Mouse (Mus musculus): ENCODE measurements at regions not wholly inside any gene's neighbourhood (a gene's known extent, or its start where the extent isn't known, plus 50 kb on each side); places are given as distances from the start of the nearest gene placed in this dataset.
A peak's percentile ranks its signal among the peaks of the same experiment; 100 is the strongest.

DNA sequence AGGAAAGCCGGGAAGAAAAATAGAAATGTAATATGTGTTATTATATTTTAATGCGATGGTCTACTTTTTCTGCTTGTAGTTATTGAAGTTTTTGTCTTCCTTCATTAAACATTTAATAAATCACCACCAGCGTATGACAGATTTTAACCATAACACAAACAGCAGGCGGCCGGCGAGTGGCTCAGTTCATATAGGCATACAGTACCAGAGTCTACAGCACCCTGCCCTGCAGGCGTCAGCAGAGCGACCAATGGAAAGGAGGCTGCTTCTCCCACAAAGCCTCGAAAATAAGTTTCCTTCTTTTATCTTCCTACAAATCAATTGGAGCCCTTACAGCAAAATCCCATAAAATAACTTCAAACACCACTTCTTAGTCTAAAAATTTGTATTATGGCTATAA, 175.3 kb downstream of the Barhl2 start:
- H3K4me3 ChIP-seq (ENCODE audit: low read depth, low read length) = no peak overlapping the region
- no peaks in the 10 kb centered on the region for H3K36me3 ChIP-seq (replicated peaks; ENCODE audit: control insufficient read depth, insufficient read depth, low read depth, low read length)
- H3K4me2 ChIP-seq (ENCODE audit: low read depth, low read length) = no peak overlapping the region
- DNase-seq (ENCODE audit: low spot score) (no peak), ATAC-seq (replicated peaks; ENCODE audit: insufficient number of reproducible peaks, low FRiP score, low TSS enrichment, low read depth) (no peak)
- WGBS = 86% methylated on average over 9 of the region's 9 CpGs
- H3K4me1 ChIP-seq (ENCODE audit: control insufficient read depth, insufficient read depth, low read length) = no peaks in the 10 kb centered on the region
- H3K27ac ChIP-seq (replicated peaks; ENCODE audit: low read depth, low read length) = no peak overlapping the region
- no peak overlapping the region for H3K9ac ChIP-seq (replicated peaks; ENCODE audit: low read length)
- H3K27me3 ChIP-seq (ENCODE audit: control insufficient read depth, insufficient read depth, low read length) = no peaks in the 10 kb centered on the region
- no peaks in the 10 kb centered on the region for H3K9me3 ChIP-seq (replicated peaks; ENCODE audit: control insufficient read depth, low read length)

DNA sequence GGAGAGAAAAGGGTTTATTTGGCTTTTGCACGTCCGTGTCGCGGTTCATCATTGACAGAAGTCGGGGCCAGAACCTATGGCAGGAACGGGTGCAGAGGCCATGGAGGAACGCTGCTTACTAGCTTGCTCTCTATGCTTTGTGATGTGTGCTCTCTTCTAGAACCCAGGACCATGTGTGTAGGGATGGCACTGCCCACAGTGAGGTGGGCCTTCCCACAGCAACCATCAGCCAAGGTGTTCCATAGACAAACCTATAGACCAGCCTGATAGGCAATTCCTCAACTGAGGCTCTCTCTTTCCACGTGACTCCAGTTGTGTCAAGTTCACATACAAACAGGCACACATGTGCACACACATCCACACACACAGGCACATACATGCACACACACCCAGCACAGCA, 180.2 kb downstream of the Barhl2 start:
- no peaks in the 10 kb centered on the region for H3K36me3 ChIP-seq (replicated peaks; ENCODE audit: control insufficient read depth, insufficient read depth, low read depth, low read length)
- 92% methylated on average over 8 of the region's 8 CpGs for WGBS
- H3K4me2 ChIP-seq (ENCODE audit: low read depth, low read length) = no peak overlapping the region
- H3K4me3 ChIP-seq (ENCODE audit: low read depth, low read length) = no peak overlapping the region
- H3K9me3 ChIP-seq (replicated peaks; ENCODE audit: control insufficient read depth, low read length) = no peaks in the 10 kb centered on the region
- ATAC-seq (replicated peaks; ENCODE audit: insufficient number of reproducible peaks, low FRiP score, low TSS enrichment, low read depth) (no peak), DNase-seq (ENCODE audit: low spot score) (no peak)
- H3K9ac ChIP-seq (replicated peaks; ENCODE audit: low read length) = no peak overlapping the region
- no peak overlapping the region for H3K27ac ChIP-seq (replicated peaks; ENCODE audit: low read depth, low read length)
- H3K27me3 ChIP-seq (ENCODE audit: control insufficient read depth, insufficient read depth, low read length) = no peaks in the 10 kb centered on the region
- no peaks in the 10 kb centered on the region for H3K4me1 ChIP-seq (ENCODE audit: control insufficient read depth, insufficient read depth, low read length)

DNA sequence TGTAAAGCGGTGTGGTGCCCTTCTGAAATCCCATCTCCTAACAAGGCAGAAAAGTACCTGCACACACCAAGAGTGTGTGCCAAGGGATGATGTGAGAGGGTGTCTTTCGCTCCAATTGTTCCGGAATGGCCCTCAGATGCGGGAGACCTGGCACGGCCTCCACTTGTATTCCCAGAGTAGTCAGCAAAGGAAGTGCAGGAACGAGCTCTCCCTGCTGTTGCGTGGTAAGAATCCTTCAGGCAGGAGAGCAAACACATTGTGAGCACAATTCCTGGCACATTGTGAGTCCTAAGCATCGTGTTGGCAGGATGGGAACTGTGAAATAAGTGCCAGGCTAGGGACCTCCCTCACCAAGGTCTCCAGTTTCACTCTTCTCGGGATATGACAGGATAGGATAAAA, 180.7 kb downstream of the Barhl2 start:
- Histone ChIP-seq H3K9ac (replicated peaks; ENCODE audit: low read length) (no peak overlapping the region), H3K9me3 (replicated peaks; ENCODE audit: control insufficient read depth, low read length) (no peaks in the 10 kb centered on the region), H3K36me3 (replicated peaks; ENCODE audit: control insufficient read depth, insufficient read depth, low read depth, low read length) (no peaks in the 10 kb centered on the region), H3K4me3 (ENCODE audit: low read depth, low read length) (no peak overlapping the region), H3K27ac (replicated peaks; ENCODE audit: low read depth, low read length) (no peak overlapping the region), H3K4me2 (ENCODE audit: low read depth, low read length) (no peak overlapping the region), H3K27me3 (ENCODE audit: control insufficient read depth, insufficient read depth, low read length) (no peaks in the 10 kb centered on the region), H3K4me1 (ENCODE audit: control insufficient read depth, insufficient read depth, low read length) (no peaks in the 10 kb centered on the region)
- ATAC-seq (replicated peaks; ENCODE audit: insufficient number of reproducible peaks, low FRiP score, low TSS enrichment, low read depth) (no peak), DNase-seq (ENCODE audit: low spot score) (no peak)
- WGBS = 76% methylated on average over 9 of the region's 9 CpGs

DNA sequence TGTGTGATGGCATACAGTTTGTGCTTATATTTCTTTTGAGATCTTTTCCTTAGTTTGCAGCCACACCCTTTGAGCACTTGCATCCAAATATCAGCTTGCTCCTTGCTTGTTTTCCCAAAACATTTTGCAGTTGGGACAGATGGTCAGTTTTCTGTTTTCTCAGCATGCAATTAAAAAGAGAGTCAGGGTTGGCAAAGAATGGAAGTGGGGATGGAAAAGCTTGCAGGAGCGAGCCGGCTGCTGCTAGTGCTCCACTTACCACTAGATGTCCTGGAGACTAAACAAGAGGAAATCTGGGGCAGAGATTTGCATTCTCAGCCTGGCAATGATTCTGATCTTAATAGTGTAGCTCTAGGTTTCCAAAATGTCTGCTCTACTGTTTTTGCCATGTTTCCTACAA, 181.8 kb downstream of the Barhl2 start:
- no peaks in the 10 kb centered on the region for H3K9me3 ChIP-seq (replicated peaks; ENCODE audit: control insufficient read depth, low read length)
- H3K9ac ChIP-seq (replicated peaks; ENCODE audit: low read length) = no peak overlapping the region
- no peak overlapping the region for H3K4me2 ChIP-seq (ENCODE audit: low read depth, low read length)
- H3K4me1 ChIP-seq (ENCODE audit: control insufficient read depth, insufficient read depth, low read length) = no peaks in the 10 kb centered on the region
- 20% methylated on average over 2 of the region's 2 CpGs for WGBS
- no peak overlapping the region for H3K27ac ChIP-seq (replicated peaks; ENCODE audit: low read depth, low read length)
- H3K36me3 ChIP-seq (replicated peaks; ENCODE audit: control insufficient read depth, insufficient read depth, low read depth, low read length) = no peaks in the 10 kb centered on the region
- H3K27me3 ChIP-seq (ENCODE audit: control insufficient read depth, insufficient read depth, low read length) = no peaks in the 10 kb centered on the region
- ATAC-seq (replicated peaks; ENCODE audit: insufficient number of reproducible peaks, low FRiP score, low TSS enrichment, low read depth) (no peak), DNase-seq (ENCODE audit: low spot score) (peak; percentile 13)
- no peak overlapping the region for H3K4me3 ChIP-seq (ENCODE audit: low read depth, low read length)

DNA sequence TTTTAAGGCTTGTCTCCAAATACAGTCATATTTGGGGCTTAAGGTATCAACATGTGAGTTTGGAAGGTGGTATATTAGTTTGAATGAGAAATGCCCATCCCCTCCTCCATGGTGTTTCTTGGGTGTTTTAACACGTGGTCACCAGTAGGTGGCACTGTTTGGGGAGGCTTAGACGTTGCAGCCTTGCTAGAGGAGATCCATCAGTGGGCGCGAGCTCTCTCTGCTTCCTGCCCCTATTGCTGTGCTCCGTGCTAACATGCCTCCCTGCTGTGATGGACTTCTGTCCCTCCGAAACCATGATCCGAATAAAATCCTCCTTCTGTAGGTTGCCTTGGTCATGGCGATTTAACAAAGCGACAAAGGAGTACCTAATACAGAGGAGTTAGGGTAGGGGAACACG, 183.3 kb downstream of the Barhl2 start:
- H3K4me1 ChIP-seq (ENCODE audit: control insufficient read depth, insufficient read depth, low read length) = no peaks in the 10 kb centered on the region
- no peak overlapping the region for H3K27ac ChIP-seq (replicated peaks; ENCODE audit: low read depth, low read length)
- no peak for ATAC-seq (replicated peaks; ENCODE audit: insufficient number of reproducible peaks, low FRiP score, low TSS enrichment, low read depth)
- H3K9ac ChIP-seq (replicated peaks; ENCODE audit: low read length) = no peak overlapping the region
- H3K4me3 ChIP-seq (ENCODE audit: low read depth, low read length) = no peak overlapping the region; the same call in 1 of the 2 replicates
- WGBS = 30% methylated on average over 10 of the region's 10 CpGs
- no peak overlapping the region; the same call in 1 of the 2 replicates for H3K4me2 ChIP-seq (ENCODE audit: low read depth, low read length)
- no peaks in the 10 kb centered on the region for H3K27me3 ChIP-seq (ENCODE audit: control insufficient read depth, insufficient read depth, low read length)
- H3K36me3 ChIP-seq (replicated peaks; ENCODE audit: control insufficient read depth, insufficient read depth, low read depth, low read length) = no peaks in the 10 kb centered on the region
- no peaks in the 10 kb centered on the region for H3K9me3 ChIP-seq (replicated peaks; ENCODE audit: control insufficient read depth, low read length)
- peak; percentile 50 for DNase-seq (ENCODE audit: low spot score)

DNA sequence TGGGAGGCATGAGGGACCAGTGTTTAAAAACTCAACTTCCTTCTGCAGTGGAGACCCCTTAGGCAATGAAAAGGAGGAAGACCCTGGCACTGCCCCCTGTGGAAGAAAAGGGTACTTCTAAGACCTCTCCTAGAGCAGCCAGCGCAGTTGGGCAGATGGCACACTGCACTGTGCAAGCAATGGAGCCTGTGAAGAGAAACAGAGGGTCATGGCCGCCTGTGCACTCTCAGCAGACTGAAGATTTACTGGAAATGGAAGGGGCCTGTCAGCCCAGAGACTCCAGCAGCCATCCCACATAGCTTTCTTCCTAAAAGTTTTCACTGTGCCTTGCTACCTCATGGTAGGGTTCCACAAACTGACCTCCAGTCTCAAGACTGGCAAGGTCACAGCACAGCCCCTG, 193.4 kb downstream of the Barhl2 start:
- Histone ChIP-seq H3K27ac (replicated peaks; ENCODE audit: low read depth, low read length) (no peak overlapping the region), H3K27me3 (ENCODE audit: control insufficient read depth, insufficient read depth, low read length) (no peaks in the 10 kb centered on the region), H3K4me1 (ENCODE audit: control insufficient read depth, insufficient read depth, low read length) (no peaks in the 10 kb centered on the region), H3K4me3 (ENCODE audit: low read depth, low read length) (no peak overlapping the region), H3K36me3 (replicated peaks; ENCODE audit: control insufficient read depth, insufficient read depth, low read depth, low read length) (no peaks in the 10 kb centered on the region), H3K9ac (replicated peaks; ENCODE audit: low read length) (no peak overlapping the region), H3K9me3 (replicated peaks; ENCODE audit: control insufficient read depth, low read length) (no peaks in the 10 kb centered on the region), H3K4me2 (ENCODE audit: low read depth, low read length) (no peak overlapping the region)
- no peak for ATAC-seq (replicated peaks; ENCODE audit: insufficient number of reproducible peaks, low FRiP score, low TSS enrichment, low read depth)
- 60% methylated on average over 2 of the region's 2 CpGs for WGBS
- DNase-seq (ENCODE audit: low spot score) = no peak

DNA sequence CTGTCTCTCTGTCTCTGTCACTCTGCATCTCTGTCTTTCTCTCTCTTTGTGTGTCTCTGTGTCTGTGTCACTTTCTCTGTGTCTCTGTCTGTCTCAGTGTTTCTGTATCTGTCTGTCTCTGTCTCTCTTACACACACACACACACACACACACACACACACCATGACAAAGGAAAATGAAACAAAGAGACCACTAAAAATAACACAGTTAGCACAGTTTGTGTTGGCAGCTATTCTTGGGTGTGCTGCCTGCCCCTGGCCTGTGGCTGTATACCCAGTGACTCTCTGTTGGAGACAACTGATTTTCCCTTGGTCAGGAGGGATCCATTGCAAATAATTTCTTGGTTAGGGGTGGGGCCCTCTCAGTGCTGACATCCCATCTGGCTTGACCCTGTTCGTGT, 200.8 kb downstream of the Barhl2 start:
- H3K36me3 ChIP-seq (replicated peaks; ENCODE audit: control insufficient read depth, insufficient read depth, low read depth, low read length) = no peaks in the 10 kb centered on the region
- H3K4me2 ChIP-seq (ENCODE audit: low read depth, low read length) = no peak overlapping the region
- no peak overlapping the region for H3K9ac ChIP-seq (replicated peaks; ENCODE audit: low read length)
- ATAC-seq (replicated peaks; ENCODE audit: insufficient number of reproducible peaks, low FRiP score, low TSS enrichment, low read depth) = no peak
- no peaks in the 10 kb centered on the region for H3K9me3 ChIP-seq (replicated peaks; ENCODE audit: control insufficient read depth, low read length)
- H3K4me3 ChIP-seq (ENCODE audit: low read depth, low read length) = no peak overlapping the region
- no peak for DNase-seq (ENCODE audit: low spot score)
- 70% methylated on average over 1 of the region's 1 CpGs for WGBS
- H3K27ac ChIP-seq (replicated peaks; ENCODE audit: low read depth, low read length) = no peak overlapping the region
- no peaks in the 10 kb centered on the region for H3K4me1 ChIP-seq (ENCODE audit: control insufficient read depth, insufficient read depth, low read length)
- no peaks in the 10 kb centered on the region for H3K27me3 ChIP-seq (ENCODE audit: control insufficient read depth, insufficient read depth, low read length)

DNA sequence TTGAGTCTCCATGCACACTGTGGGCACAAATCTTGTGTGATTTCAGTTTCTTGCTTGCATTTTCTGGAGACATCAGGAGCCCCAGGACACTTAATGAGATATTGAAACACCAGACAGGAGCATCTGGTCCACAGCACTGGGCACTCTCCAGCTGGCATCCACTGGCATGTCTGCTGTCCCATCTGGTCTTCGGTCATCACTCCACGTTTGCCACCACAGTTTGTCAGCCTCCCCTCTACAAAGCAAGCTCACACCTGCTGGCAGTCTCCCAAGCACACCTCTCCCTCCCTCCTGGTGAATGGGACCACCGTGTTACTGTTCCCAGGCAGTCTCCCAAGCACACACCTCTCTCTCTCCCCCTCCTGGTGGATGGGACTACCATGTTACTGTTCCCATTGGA, 228.8 kb downstream of the Barhl2 start:
- DNase-seq (ENCODE audit: low spot score) = no peak
- Histone ChIP-seq H3K9me3 (replicated peaks; ENCODE audit: control insufficient read depth, low read length) (no peaks in the 10 kb centered on the region), H3K36me3 (replicated peaks; ENCODE audit: control insufficient read depth, insufficient read depth, low read depth, low read length) (no peaks in the 10 kb centered on the region), H3K27me3 (ENCODE audit: control insufficient read depth, insufficient read depth, low read length) (no peaks in the 10 kb centered on the region), H3K4me2 (ENCODE audit: low read depth, low read length) (no peak overlapping the region), H3K4me1 (ENCODE audit: control insufficient read depth, insufficient read depth, low read length) (no peaks in the 10 kb centered on the region), H3K9ac (replicated peaks; ENCODE audit: low read length) (no peak overlapping the region), H3K4me3 (ENCODE audit: low read depth, low read length) (no peak overlapping the region), H3K27ac (replicated peaks; ENCODE audit: low read depth, low read length) (no peak overlapping the region)
- WGBS = 76% methylated on average over 3 of the region's 3 CpGs
- no peak for ATAC-seq (replicated peaks; ENCODE audit: insufficient number of reproducible peaks, low FRiP score, low TSS enrichment, low read depth)

DNA sequence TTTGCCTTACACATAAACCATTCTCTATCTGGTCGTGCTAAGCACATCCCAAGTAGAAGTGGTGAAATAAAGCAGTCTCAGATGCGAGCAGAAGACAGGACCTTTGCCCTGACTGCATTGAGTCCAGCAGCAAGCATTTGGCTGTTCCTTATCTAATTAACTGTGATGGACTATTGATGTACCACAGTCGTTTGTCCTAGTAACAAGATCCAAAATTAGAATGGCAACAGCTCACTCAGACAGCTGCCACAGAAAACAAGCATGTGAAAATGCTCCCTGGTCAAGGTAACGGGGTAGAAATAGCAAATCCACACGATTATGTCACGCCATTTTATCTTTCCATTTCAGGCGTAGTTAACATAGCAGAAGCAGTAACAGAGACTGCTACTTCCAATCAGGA, 233.8 kb downstream of the Barhl2 start:
- no peak overlapping the region for H3K9ac ChIP-seq (replicated peaks; ENCODE audit: low read length)
- H3K9me3 ChIP-seq (replicated peaks; ENCODE audit: control insufficient read depth, low read length) = no peaks in the 10 kb centered on the region
- H3K4me2 ChIP-seq (ENCODE audit: low read depth, low read length) = no peak overlapping the region
- 64% methylated on average over 7 of the region's 7 CpGs for WGBS
- no peaks in the 10 kb centered on the region for H3K36me3 ChIP-seq (replicated peaks; ENCODE audit: control insufficient read depth, insufficient read depth, low read depth, low read length)
- no peak overlapping the region for H3K27ac ChIP-seq (replicated peaks; ENCODE audit: low read depth, low read length)
- no peaks in the 10 kb centered on the region for H3K4me1 ChIP-seq (ENCODE audit: control insufficient read depth, insufficient read depth, low read length)
- no peaks in the 10 kb centered on the region for H3K27me3 ChIP-seq (ENCODE audit: control insufficient read depth, insufficient read depth, low read length)
- DNase-seq (ENCODE audit: low spot score) = no peak
- ATAC-seq (replicated peaks; ENCODE audit: insufficient number of reproducible peaks, low FRiP score, low TSS enrichment, low read depth) = no peak
- no peak overlapping the region for H3K4me3 ChIP-seq (ENCODE audit: low read depth, low read length)
